Mouse (Mus musculus) colon, adult 2 months (tissue): ENCODE data around the gene Krtap9-5. TPM values are rescaled to one million over a fixed set of nuclear protein-coding genes. Genes with fewer than 3 reads are reported as not detected.

Source experiments
- polyA plus RNA-seq: library from polyadenylated mRNA; depleted of rRNA; stranded (reverse); fragments of >200 nt; gene quantifications from 2 replicates; pipeline ENCODE4 v1.2.3, GENCODE M21; 2012; rRNA removed

The Krtap9-5 gene
- not detected in 2 replicates for polyA plus RNA-seq

DNA sequence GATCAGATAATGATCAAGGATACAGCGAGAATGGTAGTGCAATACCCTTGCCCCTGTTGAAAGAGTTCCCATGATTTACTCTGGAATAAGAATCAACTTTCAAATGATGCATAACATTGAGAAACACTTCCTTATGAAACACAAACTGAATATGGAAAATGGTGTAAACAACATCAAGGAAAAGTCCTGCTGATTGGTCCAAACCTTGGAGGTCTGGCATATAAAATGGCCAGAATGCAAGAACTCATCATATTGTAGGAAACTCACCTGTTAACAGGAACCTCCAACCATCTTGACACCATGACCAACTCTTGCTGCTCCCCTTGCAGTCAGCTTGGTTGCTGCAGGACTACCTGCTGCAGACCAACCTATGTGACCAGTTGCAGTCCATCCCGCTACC, at the start of gene Krtap9-5:
Gene Krtap9-5 (plus strand): TSS at position 301 of the 400 bp plus-strand sequence.

DNA sequence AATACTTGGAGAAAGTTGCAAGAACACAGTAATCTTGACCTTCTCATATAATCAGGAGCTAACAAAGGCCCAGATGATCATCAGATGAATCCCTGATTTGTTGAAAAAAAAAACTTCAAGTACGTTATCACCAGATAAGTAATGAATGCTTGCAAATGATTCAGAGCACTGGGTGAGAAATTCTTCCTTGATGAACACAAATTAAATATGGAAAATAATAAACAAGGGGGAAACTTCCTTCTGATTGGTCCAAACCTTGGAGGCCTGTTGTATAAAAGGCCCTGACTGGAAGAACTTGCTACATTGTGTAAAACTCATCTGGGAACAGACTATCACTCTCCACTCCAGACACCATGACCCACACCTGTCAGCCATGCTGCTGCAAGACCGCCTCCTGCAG, 40.7 kb upstream of the Krtap9-5 start, which contains the start of gene Krtap31-1:
Gene Krtap31-1 (plus strand): TSS at position 301 of the 400 bp plus-strand sequence.

DNA sequence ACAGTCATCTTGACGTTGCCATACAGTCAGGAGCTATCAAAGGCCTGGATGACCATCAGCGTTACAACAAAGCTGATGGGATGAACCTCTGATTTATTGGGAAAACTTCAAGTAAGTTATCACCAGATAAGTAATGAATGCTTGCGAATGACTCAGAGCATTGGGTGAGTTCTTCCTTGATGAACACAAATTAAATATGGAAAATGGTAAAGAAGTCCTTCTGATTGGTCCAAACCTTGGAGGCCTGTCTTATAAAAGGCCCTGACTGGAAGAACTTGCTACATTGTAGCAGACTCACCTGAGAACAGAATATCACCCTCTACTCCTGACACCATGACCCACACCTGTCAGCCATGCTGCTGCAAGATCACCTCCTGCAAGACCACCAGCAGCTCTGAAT, 33.8 kb upstream of the Krtap9-5 start, which contains the start of gene Gm11565:
Gene Gm11565 (plus strand): TSS at position 301 of the 400 bp plus-strand sequence.

DNA sequence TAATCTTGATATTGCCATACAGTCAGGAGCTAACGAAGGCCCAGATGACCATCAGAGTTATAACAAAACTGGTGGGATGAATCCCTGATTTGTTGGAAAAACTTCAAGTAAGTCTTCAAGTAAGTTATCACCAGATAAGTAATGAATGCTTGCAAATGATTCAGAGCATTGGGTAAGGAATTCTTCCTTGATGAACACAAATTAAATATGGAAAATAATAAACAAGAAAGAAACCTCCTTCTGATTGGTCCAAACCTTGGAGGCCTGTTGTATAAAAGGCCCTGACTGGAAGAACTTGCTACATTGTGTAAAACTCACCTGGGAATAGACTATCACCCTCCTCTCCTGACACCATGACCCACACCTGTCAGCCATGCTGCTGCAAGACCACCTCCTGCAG, 12.3 kb upstream of the Krtap9-5 start, which contains the start of gene Krtap31-2:
Gene Krtap31-2 (plus strand): TSS at position 301 of the 400 bp plus-strand sequence.

DNA sequence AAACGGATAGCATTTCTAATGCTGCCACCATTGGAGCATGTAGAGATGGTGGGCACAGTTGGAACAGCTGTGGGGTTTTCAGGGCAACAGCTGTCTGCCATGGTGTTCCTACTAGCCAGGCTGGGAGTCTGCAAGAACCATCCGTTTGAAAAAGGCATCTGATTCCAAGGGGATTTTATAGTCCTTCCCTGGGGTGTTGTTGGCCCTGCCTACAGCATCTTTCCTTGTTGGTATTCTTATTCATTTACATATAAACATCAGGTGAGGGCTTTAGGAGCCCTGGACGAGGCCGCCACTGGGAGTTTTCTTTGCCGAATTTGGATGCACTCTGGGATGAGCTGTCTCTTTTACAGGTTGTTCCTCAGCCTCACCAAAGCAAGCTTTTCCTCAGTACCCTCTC, 30.7 kb downstream of the Krtap9-5 start, which contains the start of gene Krtap29-1:
Gene Krtap29-1 (minus strand): TSS at position 101 of the 400 bp plus-strand sequence.

DNA sequence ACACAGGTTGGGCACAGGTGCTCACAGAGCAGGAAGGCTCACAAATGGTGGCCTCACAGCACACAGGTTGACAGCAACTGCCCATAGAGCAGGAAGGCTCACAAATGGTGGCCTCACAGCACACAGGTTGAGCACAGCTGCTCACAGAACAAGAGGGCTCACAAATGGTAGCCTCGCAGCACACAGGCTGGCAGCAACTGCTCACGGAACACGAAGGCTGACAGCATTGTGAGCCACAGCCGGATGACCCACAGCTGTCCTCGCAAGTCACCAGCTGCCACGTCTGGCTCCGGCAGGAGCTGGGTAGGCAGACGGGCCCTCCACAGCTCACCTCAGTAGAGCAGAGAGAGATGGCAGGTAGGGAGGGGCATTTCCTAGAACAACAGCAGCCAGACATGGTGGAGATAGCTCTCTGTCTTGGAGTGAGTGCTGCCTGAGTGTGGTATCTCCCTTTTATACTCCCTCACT, 37.9 kb downstream of the Krtap9-5 start, which contains the start of gene Krtap16-1:
Gene Krtap16-1 (minus strand): TSS at position 418 of the 468 bp plus-strand sequence.

DNA sequence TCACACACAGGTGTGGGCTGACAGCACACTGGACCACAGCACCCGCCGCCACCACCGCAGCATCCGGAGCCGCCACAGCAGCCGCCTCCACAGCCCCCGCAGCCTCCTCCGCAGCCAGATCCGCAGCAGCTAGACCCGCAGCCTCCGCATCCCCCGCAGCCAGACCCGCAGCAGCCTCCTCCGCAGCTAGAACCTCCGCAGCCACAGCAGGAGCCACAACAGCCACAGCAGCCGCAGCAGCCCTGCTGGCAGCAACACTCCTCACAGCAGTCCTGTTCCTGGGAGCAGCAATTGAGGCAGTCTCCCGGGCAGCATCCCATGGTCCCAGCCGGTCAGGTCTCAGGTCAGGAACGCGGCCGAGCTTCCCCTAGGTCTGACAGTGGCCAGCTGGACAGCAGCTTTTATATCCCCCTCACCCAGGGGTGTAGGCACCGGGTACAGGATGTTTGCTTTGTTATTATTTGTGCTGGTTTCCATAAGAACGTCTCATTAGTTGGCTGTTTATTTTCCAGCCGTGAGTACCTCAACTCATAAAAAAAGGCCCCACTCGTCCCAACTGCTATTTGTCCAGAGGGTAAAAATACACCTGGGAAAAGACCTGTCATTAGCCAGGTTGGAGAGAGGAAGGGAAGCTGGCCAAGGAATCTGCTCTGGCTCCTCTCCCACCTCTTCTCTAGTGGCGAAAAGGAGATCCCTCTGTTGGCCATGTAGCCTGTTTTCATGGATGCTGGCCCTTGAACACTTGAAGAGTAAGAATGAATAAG, 45.5 kb downstream of the Krtap9-5 start, which contains the start of gene Krtap17-1:
Gene Krtap17-1 (minus strand): TSS at position 375 of the 764 bp plus-strand sequence.

Other genes with a start within 250 kb of the Krtap9-5 start
- not detected in 2 replicates for gene Gm14180, start 214.2 kb upstream of the Krtap9-5 start, polyA plus RNA-seq
- gene Gm11595, start 175.6 kb upstream of the Krtap9-5 start, polyA plus RNA-seq: not detected in 2 replicates
- gene Krtap4-8, start 167.8 kb upstream of the Krtap9-5 start, polyA plus RNA-seq: not detected in 2 replicates
- gene Krtap4-9, start 163.3 kb upstream of the Krtap9-5 start, polyA plus RNA-seq: not detected in 2 replicates
- gene Gm11596, start 155.0 kb upstream of the Krtap9-5 start, polyA plus RNA-seq: not detected in 2 replicates
- 0.33 TPM in 1 of 2 replicates, not detected in the other for gene Gm11569, start 149.5 kb upstream of the Krtap9-5 start, polyA plus RNA-seq
- not detected in 2 replicates for gene Gm11554, start 144.0 kb upstream of the Krtap9-5 start, polyA plus RNA-seq
- not detected in 2 replicates for gene Krtap4-13, start 138.6 kb upstream of the Krtap9-5 start, polyA plus RNA-seq
- not detected in 2 replicates for gene Gm11564, start 132.8 kb upstream of the Krtap9-5 start, polyA plus RNA-seq
- not detected in 2 replicates for gene 2300003K06Rik, start 110.4 kb upstream of the Krtap9-5 start, polyA plus RNA-seq
- gene Krtap4-16, start 96.9 kb upstream of the Krtap9-5 start, polyA plus RNA-seq: 0.13 TPM in 1 of 2 replicates, not detected in the other
- not detected in 2 replicates for gene Gm11568, start 90.6 kb upstream of the Krtap9-5 start, polyA plus RNA-seq
- not detected in 2 replicates for gene Gm11559, start 84.0 kb upstream of the Krtap9-5 start, polyA plus RNA-seq
- not detected in 2 replicates for gene Krtap9-1, start 75.1 kb upstream of the Krtap9-5 start, polyA plus RNA-seq
- gene Gm11567, start 69.3 kb upstream of the Krtap9-5 start, polyA plus RNA-seq: not detected in 2 replicates
- not detected in 2 replicates for gene Krtap31-1, start 40.6 kb upstream of the Krtap9-5 start, polyA plus RNA-seq
- not detected in 2 replicates for gene Gm11565, start 33.7 kb upstream of the Krtap9-5 start, polyA plus RNA-seq
- not detected in 2 replicates for gene Krtap31-2, start 12.2 kb upstream of the Krtap9-5 start, polyA plus RNA-seq
- not detected in 2 replicates for gene Krtap29-1, start 30.6 kb downstream of the Krtap9-5 start, polyA plus RNA-seq
- not detected in 2 replicates for gene Krtap16-1, start 38.1 kb downstream of the Krtap9-5 start, polyA plus RNA-seq
- gene Krtap17-1, start 45.5 kb downstream of the Krtap9-5 start, polyA plus RNA-seq: 0.32 TPM in 1 of 2 replicates, not detected in the other
- gene Krt33a, start 67.7 kb downstream of the Krtap9-5 start, polyA plus RNA-seq: not detected in 2 replicates
- gene Krt33b, start 81.4 kb downstream of the Krtap9-5 start, polyA plus RNA-seq: not detected in 2 replicates
- gene Krt34, start 93.1 kb downstream of the Krtap9-5 start, polyA plus RNA-seq: not detected in 2 replicates
- not detected in 2 replicates for gene Krt31, start 102.1 kb downstream of the Krtap9-5 start, polyA plus RNA-seq
- gene Krt32, start 139.8 kb downstream of the Krtap9-5 start, polyA plus RNA-seq: not detected in 2 replicates
- gene Krt35, start 147.8 kb downstream of the Krtap9-5 start, polyA plus RNA-seq: not detected in 2 replicates
- gene Krt36, start 157.2 kb downstream of the Krtap9-5 start, polyA plus RNA-seq: 0.98 and 1.9 TPM in 2 replicates
- 0.08 and 0.31 TPM in 2 replicates for gene Krt13, start 173.1 kb downstream of the Krtap9-5 start, polyA plus RNA-seq
- 0.41 and 0.70 TPM in 2 replicates for gene Krt15, start 187.5 kb downstream of the Krtap9-5 start, polyA plus RNA-seq
- 4,854 and 4,867 TPM in 2 replicates for gene Krt19, start 200.2 kb downstream of the Krtap9-5 start, polyA plus RNA-seq
- gene Krt9, start 244.8 kb downstream of the Krtap9-5 start, polyA plus RNA-seq: not detected in 2 replicates